Mouse (Mus musculus) CH12.LX (cell line): ENCODE results near the gene Jdp2.

Experiments
- EP300 ChIP-seq: IDR thresholded peaks from 2 replicates; pipeline ENCODE4 v1.6.1; 2011; ENCODE audit warnings: low read length, improper control_type of control experiment
- HCFC1 ChIP-seq: IDR thresholded peaks from 2 replicates; pipeline ENCODE4 v1.6.1; 2012; ENCODE audit warnings: low read depth, mild to moderate bottlenecking, inconsistent platforms, low read length, improper control_type of control experiment

DNA sequence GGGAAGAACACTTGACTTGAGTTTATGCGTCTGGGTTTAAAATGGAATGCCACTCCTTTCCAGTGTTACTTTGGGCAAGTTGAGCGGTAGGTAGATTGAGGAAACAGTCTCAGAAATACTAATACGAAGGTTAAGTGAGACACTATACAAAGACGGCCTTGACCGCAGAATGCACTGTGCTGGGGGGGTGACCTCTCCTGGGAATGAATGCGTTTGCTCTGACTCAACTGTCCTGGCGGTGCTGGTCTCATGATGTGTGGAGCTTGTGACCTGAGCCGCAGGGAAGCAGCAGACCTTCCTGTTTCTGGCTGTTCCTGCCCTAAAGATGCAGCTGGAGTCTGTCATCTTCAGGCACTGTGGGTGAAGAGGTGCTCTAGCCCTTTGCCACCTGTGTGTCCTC, 16.7 kb downstream of the Jdp2 start:
- no peak for TF ChIP-seq HCFC1
- TF ChIP-seq EP300, result no peak
